Mouse (Mus musculus) left cerebral cortex, adult 9 months (tissue): Measurements from ENCODE around the gene Sirpa.
A peak's percentile ranks its signal among the peaks of the same experiment; 100 is the strongest.

Experiments
- DNase-seq, 2 experiments: peaks; one replicate each; pipeline ENCODE4 v3.0.0; 2022; ENCODE audit warnings: low spot score in 2 of 2

Sirpa gene

DNA sequence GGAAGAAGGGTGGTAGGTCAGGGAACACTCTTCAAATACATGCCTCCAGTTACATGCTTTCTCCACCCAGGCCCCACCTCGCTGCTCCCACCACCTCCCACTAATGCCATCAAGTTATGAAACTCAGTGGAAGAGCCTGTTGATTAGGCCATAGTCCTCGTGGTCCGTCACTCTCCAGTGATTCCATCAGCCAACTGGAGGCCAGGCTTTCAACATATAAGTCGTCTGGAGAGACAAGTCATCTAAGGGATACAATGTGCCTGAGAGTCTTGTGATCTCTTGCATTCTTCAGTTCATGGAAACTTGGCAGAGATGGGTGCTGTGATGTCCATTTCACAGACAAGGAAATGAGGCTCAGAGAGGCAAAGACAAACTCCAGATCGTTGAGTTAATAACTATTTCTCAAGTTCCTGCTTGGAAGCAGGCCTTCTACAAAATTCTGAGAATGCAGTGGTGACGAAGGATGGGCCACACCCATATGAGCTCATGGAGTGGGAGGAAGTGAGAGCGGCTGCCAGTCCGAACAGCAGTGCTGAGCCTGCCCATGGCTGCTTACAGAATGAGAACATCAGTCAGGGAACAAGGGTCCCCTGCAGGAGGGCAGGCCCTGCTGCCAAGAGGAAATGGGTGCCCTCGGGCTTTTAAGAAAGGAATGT lies 40.6 kb downstream of the Sirpa start:
- DNase-seq, result peak in 1 of 2 experiments; percentile 68

- DNase-seq, result no peak
Observed at GRCm38 (mm10) chr2:129633982-129634381, 41.3 kb downstream of the Sirpa start.

DNA sequence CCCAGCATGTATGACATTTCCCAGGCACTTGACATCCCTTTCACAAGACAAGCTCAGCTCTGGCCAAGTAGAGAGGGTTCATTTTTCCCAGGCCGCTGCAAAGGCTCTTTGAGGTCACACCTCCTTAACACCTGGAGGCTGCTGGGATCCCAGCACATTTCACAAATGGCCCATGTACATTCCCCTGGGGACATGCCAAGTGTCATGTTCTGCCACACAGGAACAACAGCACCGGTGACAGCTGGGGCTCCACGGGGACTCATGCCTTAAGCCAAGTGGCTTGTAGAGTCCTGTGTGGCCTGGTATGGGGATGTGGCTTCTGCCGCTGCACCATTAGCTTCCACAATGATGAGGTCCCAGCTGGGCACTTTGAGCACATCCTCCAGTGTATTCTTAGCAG lies 60.0 kb downstream of the Sirpa start:
- no peak for DNase-seq

GRCm38 (mm10) chr2:129653632-129654031 lies 61.0 kb downstream of the Sirpa start:
- no peak for DNase-seq

GRCm38 (mm10) chr2:129654233-129654950 lies 61.8 kb downstream of the Sirpa start:
- no peak for DNase-seq

DNA sequence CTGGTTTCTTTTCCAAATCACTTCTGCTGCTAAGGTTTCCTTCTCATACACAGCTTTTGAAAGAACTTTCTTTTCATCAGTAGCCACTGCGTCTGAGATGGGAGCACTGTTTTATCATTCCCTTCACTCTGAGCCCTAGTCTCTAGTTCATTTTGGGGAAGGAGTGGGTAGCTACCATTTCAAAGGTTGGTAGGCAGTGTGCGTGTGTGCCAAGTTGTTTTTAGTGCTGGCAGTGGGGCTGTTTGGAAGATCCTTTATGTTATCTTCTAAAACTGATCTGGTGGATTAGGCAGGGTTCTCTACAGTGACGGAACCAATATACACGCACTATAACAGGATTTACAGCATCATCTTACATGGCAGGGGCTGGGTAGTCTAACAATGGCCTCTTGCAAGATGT lies 62.4 kb downstream of the Sirpa start:
- no peak for DNase-seq

GRCm38 (mm10) chr2:129658796-129659195 lies 66.2 kb downstream of the Sirpa start:
- no peak for DNase-seq

GRCm38 (mm10) chr2:129660020-129660419 lies 67.4 kb downstream of the Sirpa start:
- DNase-seq, result no peak

DNA sequence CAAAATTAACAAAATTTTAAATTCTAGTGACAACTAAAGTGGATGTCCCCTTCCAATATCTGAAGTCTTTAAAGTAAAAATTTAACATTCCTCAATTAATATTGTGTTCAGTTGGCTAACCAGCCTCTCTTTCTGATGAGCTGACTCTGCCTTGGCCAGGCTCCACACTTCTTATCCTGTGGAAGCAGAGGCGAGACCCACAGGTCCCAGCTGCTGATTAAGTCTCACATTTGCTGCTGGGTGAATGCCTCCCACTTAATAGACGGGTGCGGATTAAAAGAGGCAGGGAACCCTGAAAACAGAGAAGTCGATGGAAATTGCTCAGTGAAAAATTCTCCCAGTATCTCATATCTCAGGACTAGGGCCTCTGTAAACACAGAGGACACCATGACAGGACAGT lies 69.8 kb downstream of the Sirpa start:
- DNase-seq, result no peak

DNA sequence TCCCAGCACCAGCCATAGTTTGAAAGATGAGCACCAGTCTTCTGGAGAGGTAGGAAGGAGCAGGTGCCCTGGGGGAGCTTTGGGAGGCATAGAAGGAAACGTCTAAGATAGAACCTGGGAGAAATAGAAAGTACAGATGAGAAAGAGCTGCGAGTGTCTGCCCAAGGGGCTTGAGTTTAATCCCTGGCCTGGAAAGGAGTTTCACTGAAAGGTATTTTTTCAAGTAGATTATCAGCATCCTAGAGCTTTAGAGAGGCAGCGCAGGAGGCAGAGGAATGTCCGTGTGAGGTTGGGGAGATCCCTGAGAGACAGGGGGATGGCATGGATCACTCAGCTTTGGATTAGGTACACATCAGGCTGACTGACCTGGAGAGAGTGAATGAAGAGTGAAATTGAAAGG lies 79.3 kb downstream of the Sirpa start:
- DNase-seq, result no peak

DNA sequence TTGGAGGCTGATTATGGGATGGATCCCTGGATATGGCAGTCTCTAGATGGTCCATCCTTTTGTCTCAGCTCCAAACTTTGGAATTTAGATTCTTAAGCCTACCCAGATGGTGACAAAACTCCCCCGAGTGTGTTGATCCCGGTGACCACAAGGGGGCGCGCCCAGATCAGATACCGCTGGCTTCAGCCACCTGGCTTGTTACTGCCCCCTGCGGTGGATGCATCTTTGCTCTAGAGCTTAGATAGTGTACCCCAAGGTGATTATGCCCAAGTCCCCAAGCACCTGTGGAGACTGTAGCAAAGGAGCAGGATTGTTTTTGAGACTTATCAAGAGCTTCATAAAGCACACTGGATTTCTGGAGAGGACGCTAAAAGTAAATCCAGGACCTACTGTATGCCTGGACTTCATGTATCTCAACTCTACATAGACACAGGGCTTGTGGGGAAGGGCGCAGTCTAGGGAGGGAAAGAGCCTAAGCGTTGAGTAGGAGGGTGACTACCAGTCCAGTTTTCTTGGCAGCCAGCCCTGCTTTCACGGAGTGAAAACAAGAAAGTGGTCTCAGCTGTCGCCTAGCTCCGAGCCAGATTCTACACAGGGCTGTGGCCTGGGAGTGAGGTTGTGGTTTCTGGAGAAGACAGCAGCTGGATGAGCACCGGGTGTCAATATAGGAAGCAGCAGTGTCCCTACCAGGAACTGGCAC lies 82.5 kb downstream of the Sirpa start:
- DNase-seq, result peak in 1 of 2 experiments; percentile 79

- no peak for DNase-seq
Observed at GRCm38 (mm10) chr2:129677664-129678063, 85.0 kb downstream of the Sirpa start.

GRCm38 (mm10) chr2:129679066-129679465 lies 86.4 kb downstream of the Sirpa start:
- DNase-seq, result no peak

DNA sequence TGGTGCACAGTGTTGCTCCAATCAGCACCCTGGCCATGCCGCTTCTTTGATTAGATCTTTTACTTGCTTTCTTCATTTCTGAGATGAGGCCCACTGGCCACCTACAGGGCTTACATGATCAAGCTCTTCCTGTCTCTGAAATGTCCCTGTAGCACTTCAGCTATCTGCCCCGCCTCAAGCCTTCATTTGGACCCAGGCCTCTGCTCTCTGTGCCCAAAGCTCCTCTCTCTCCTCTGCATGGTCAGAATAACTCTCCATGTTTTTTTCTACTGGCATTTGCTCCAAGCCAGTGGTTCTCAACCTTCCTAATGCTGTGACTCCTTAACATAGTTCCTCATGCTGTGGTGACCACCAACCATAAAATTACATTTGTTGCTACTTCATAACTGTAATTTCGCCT lies 87.6 kb downstream of the Sirpa start:
- no peak for DNase-seq
